Mouse (Mus musculus): ENCODE data around the gene Myl6b. TPM values are rescaled to one million over a fixed set of nuclear protein-coding genes. Genes with fewer than 3 reads are reported as not detected.
A peak's percentile ranks its signal among the peaks of the same experiment; 100 is the strongest.

Myl6b gene
- polyA plus RNA-seq, 1 experiment from 2014 or later: 5.4 TPM

DNA sequence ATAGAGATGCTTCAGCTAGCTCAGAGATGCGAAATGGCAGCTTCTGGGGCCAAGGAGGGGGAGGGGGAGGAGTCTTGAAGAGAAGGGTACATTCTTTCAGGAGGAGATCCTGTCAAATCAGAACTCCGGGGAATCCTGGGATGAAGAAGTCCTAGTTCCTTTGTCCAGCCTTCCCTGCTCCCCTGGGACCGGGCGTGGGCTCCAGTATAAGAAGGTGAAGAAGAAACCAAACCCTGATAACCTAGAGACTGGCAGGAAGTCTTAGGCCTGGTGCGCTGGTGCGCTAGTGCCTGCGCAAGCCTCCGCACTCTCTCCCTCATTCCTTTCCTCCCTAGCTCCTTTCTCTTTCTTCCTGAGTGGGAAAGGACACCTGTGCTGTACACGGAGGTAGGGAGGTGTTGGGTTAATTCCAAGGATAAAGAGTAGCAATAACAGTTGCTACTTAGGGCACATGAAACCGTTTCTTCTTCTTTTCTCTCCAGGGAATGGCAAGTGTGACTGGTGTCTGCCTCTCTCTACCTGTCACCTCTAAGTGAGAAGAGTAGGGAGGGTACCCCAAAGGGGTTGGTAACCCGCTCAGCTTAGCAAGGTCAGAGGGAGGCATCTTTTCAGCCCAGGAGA, 25.7 kb upstream of the Myl6b start:
- Histone ChIP-seq H3K36me3 (ENCODE audit: control insufficient read depth, insufficient read depth, low read length) (peaks cover 4% of the 10 kb centered on the region), H3K27ac (ENCODE audit: low read depth, low read length) (peak overlapping the region; percentile 1; the same call in 1 of the 2 replicates), H3K9me3 (replicated peaks; ENCODE audit: control insufficient read depth, low read length) (no peaks in the 10 kb centered on the region), H3K4me3 (ENCODE audit: low read depth, low read length) (peak overlapping the region; percentile 89), H3K4me1 (ENCODE audit: control insufficient read depth, insufficient read depth, low read length) (0 out of 2 replicates have a peak, but pooled peaks cover 3% of the 10 kb centered on the region), H3K27me3 (ENCODE audit: control insufficient read depth, insufficient read depth, low read length) (no peaks in the 10 kb centered on the region), H3K9ac (ENCODE audit: low read depth, low read length) (peak overlapping the region; percentile 83), H3K4me2 (peak overlapping the region; percentile 100)
- WGBS (ENCODE audit: insufficient replicate concordance): 8% methylated on average over 11 of the region's 11 CpGs
- no peak for ATAC-seq (replicated peaks; ENCODE audit: insufficient number of reproducible peaks, low FRiP score, low TSS enrichment)

DNA sequence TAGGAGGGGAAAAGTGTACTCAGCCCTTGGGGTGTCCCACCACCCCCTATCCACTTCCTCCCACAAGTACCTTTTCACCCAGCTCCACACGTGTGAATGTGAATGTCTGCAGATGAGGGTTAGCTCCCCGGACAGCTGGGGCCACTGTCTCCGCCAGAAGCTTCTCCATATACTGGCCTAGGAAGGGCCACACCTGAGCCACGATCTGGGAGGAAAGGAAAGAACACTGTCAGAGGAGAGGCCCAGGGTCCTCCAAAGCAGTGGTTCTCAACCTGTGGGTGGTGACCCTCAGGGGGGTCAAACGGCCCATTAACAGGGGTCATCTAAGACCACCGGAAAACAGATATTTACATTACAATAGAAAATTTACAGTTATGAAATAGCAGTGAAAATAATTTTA, 23.9 kb upstream of the Myl6b start:
- H3K4me2 ChIP-seq: no peak overlapping the region
- H3K27ac ChIP-seq (ENCODE audit: low read depth, low read length): no peak overlapping the region
- no peaks in the 10 kb centered on the region for H3K9me3 ChIP-seq (replicated peaks; ENCODE audit: control insufficient read depth, low read length)
- H3K36me3 ChIP-seq (ENCODE audit: control insufficient read depth, insufficient read depth, low read length): peaks cover 4% of the 10 kb centered on the region
- 77% methylated on average over 6 of the region's 6 CpGs for WGBS (ENCODE audit: insufficient replicate concordance)
- no peak overlapping the region for H3K4me3 ChIP-seq (ENCODE audit: low read depth, low read length)
- H3K9ac ChIP-seq (ENCODE audit: low read depth, low read length): no peak overlapping the region
- no peak for ATAC-seq (replicated peaks; ENCODE audit: insufficient number of reproducible peaks, low FRiP score, low TSS enrichment)
- H3K27me3 ChIP-seq (ENCODE audit: control insufficient read depth, insufficient read depth, low read length): 0 out of 2 replicates have a peak, but pooled peaks cover 7% of the 10 kb centered on the region
- H3K4me1 ChIP-seq (ENCODE audit: control insufficient read depth, insufficient read depth, low read length): 0 out of 2 replicates have a peak, but pooled peaks cover 3% of the 10 kb centered on the region

DNA sequence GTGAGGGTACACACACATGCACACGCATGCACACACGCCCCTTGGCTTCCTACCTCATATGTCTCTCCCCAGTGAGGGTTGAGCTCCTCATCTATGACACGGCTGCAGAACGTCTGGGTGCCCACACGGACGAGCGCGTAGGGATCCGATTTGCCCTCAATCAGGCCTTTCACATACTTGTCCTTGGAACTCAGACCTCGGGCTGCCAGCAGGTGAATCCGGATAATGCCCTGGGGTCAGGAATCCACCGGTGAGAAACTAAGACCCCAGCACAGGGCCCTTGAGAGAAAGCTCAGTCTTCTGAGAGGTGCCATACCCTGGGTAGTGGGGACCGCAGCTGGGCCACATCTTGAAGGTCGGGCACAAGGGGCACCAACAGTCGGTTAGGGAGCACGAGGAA, 22.1 kb upstream of the Myl6b start:
- no peak overlapping the region for H3K27ac ChIP-seq (ENCODE audit: low read depth, low read length)
- ATAC-seq (replicated peaks; ENCODE audit: insufficient number of reproducible peaks, low FRiP score, low TSS enrichment): no peak
- peaks cover 4% of the 10 kb centered on the region for H3K36me3 ChIP-seq (ENCODE audit: control insufficient read depth, insufficient read depth, low read length)
- peaks cover 18% of the 10 kb centered on the region for H3K27me3 ChIP-seq (ENCODE audit: control insufficient read depth, insufficient read depth, low read length)
- H3K4me1 ChIP-seq (ENCODE audit: control insufficient read depth, insufficient read depth, low read length): 0 out of 2 replicates have a peak, but pooled peaks cover 5% of the 10 kb centered on the region
- no peaks in the 10 kb centered on the region for H3K9me3 ChIP-seq (replicated peaks; ENCODE audit: control insufficient read depth, low read length)
- WGBS (ENCODE audit: insufficient replicate concordance): 84% methylated on average over 16 of the region's 16 CpGs
- no peak overlapping the region for H3K9ac ChIP-seq (ENCODE audit: low read depth, low read length)
- no peak overlapping the region for H3K4me2 ChIP-seq
- no peak overlapping the region for H3K4me3 ChIP-seq (ENCODE audit: low read depth, low read length)

DNA sequence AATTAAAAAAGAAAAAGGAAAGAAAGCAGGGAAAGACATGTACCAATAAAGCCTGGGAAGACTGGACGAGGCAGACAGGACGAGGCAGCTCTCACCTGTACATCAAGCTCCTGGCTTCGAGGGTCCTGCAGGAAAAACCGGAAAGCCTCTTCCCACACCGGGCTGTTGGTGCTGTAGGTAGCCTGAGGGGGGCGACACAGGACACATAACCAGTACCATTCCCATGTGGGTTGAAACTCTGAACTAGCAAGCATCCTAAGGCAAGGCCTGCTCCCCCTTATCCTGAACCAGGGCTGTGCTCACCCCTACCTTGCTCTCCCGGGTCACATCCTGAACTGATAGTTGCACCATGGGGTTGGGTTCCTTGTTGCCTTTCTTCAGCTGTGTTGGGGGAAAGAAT, 20.3 kb upstream of the Myl6b start:
- Histone ChIP-seq H3K27me3 (ENCODE audit: control insufficient read depth, insufficient read depth, low read length) (peaks cover 18% of the 10 kb centered on the region), H3K9ac (ENCODE audit: low read depth, low read length) (no peak overlapping the region), H3K4me1 (ENCODE audit: control insufficient read depth, insufficient read depth, low read length) (0 out of 2 replicates have a peak, but pooled peaks cover 2% of the 10 kb centered on the region), H3K4me2 (no peak overlapping the region), H3K36me3 (ENCODE audit: control insufficient read depth, insufficient read depth, low read length) (peaks cover 4% of the 10 kb centered on the region), H3K4me3 (ENCODE audit: low read depth, low read length) (no peak overlapping the region), H3K27ac (ENCODE audit: low read depth, low read length) (no peak overlapping the region), H3K9me3 (replicated peaks; ENCODE audit: control insufficient read depth, low read length) (no peaks in the 10 kb centered on the region)
- 72% methylated on average over 7 of the region's 7 CpGs for WGBS (ENCODE audit: insufficient replicate concordance)
- ATAC-seq (replicated peaks; ENCODE audit: insufficient number of reproducible peaks, low FRiP score, low TSS enrichment): no peak

- 32% methylated on average over 6 of the region's 6 CpGs for WGBS (ENCODE audit: insufficient replicate concordance)
- H3K36me3 ChIP-seq (ENCODE audit: control insufficient read depth, insufficient read depth, low read length): peaks cover 4% of the 10 kb centered on the region
- no peaks in the 10 kb centered on the region for H3K9me3 ChIP-seq (replicated peaks; ENCODE audit: control insufficient read depth, low read length)
- 0 out of 2 replicates have a peak, but pooled peaks cover 2% of the 10 kb centered on the region for H3K4me1 ChIP-seq (ENCODE audit: control insufficient read depth, insufficient read depth, low read length)
- H3K9ac ChIP-seq (ENCODE audit: low read depth, low read length): no peak overlapping the region
- H3K4me3 ChIP-seq (ENCODE audit: low read depth, low read length): no peak overlapping the region
- H3K4me2 ChIP-seq: peak overlapping the region; percentile 47
- H3K27ac ChIP-seq (ENCODE audit: low read depth, low read length): no peak overlapping the region
- 0 out of 2 replicates have a peak, but pooled peaks have one; percentile 58 for ATAC-seq (replicated peaks; ENCODE audit: insufficient number of reproducible peaks, low FRiP score, low TSS enrichment)
- H3K27me3 ChIP-seq (ENCODE audit: control insufficient read depth, insufficient read depth, low read length): peaks cover 18% of the 10 kb centered on the region
These were observed 18.2 kb upstream of the Myl6b start for GRCm38 (mm10) chr10:128516677-128517076.

- peak overlapping the region; percentile 47 for H3K4me2 ChIP-seq
- H3K27ac ChIP-seq (ENCODE audit: low read depth, low read length): no peak overlapping the region
- H3K36me3 ChIP-seq (ENCODE audit: control insufficient read depth, insufficient read depth, low read length): peaks cover 4% of the 10 kb centered on the region
- no peaks in the 10 kb centered on the region for H3K9me3 ChIP-seq (replicated peaks; ENCODE audit: control insufficient read depth, low read length)
- peak; percentile 53; the same call in 1 of the 2 replicates for ATAC-seq (replicated peaks; ENCODE audit: insufficient number of reproducible peaks, low FRiP score, low TSS enrichment)
- H3K4me3 ChIP-seq (ENCODE audit: low read depth, low read length): 0 out of 2 replicates have a peak overlapping the region, but pooled peaks have one; percentile 30
- H3K27me3 ChIP-seq (ENCODE audit: control insufficient read depth, insufficient read depth, low read length): peaks cover 18% of the 10 kb centered on the region
- 0 out of 2 replicates have a peak overlapping the region, but pooled peaks have one; percentile 30 for H3K9ac ChIP-seq (ENCODE audit: low read depth, low read length)
- WGBS (ENCODE audit: insufficient replicate concordance): 26% methylated on average over 20 of the region's 20 CpGs
- 0 out of 2 replicates have a peak, but pooled peaks cover 2% of the 10 kb centered on the region for H3K4me1 ChIP-seq (ENCODE audit: control insufficient read depth, insufficient read depth, low read length)
These were observed 17.5 kb upstream of the Myl6b start for GRCm38 (mm10) chr10:128516029-128516428.

GRCm38 (mm10) chr10:128515044-128515443, 16.6 kb upstream of the Myl6b start:
- no peak overlapping the region for H3K4me3 ChIP-seq (ENCODE audit: low read depth, low read length)
- H3K27me3 ChIP-seq (ENCODE audit: control insufficient read depth, insufficient read depth, low read length): peaks cover 18% of the 10 kb centered on the region
- WGBS (ENCODE audit: insufficient replicate concordance): 82% methylated on average over 4 of the region's 4 CpGs
- no peak overlapping the region for H3K9ac ChIP-seq (ENCODE audit: low read depth, low read length)
- H3K4me1 ChIP-seq (ENCODE audit: control insufficient read depth, insufficient read depth, low read length): 0 out of 2 replicates have a peak, but pooled peaks cover 2% of the 10 kb centered on the region
- H3K27ac ChIP-seq (ENCODE audit: low read depth, low read length): no peak overlapping the region
- H3K36me3 ChIP-seq (ENCODE audit: control insufficient read depth, insufficient read depth, low read length): peaks cover under 1% of the 10 kb centered on the region
- H3K4me2 ChIP-seq: no peak overlapping the region
- ATAC-seq (replicated peaks; ENCODE audit: insufficient number of reproducible peaks, low FRiP score, low TSS enrichment): no peak
- no peaks in the 10 kb centered on the region for H3K9me3 ChIP-seq (replicated peaks; ENCODE audit: control insufficient read depth, low read length)

DNA sequence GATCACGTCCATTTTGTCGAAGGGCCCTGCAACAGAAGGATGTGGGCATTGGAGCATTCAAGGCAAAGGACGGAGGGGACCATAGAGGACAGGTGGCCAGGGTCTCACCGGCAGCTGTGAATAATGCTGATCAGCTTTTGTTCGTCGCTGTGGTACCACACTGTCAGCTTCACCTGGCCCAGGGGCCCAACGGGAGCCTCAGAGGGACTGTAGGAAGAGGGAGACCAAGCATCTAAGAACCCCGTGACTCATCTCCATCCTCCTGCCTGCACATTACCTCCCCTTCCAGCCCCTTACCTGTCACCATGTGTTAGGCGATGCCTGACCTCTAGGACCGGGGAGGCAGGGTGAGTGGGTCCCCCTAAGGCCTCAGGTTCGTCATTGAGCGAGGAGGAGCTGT, 13.3 kb upstream of the Myl6b start:
- H3K9me3 ChIP-seq (replicated peaks; ENCODE audit: control insufficient read depth, low read length): no peaks in the 10 kb centered on the region
- 79% methylated on average over 12 of the region's 12 CpGs for WGBS (ENCODE audit: insufficient replicate concordance)
- H3K4me2 ChIP-seq: no peak overlapping the region
- peaks cover 6% of the 10 kb centered on the region; the same call in 1 of the 2 replicates for H3K27me3 ChIP-seq (ENCODE audit: control insufficient read depth, insufficient read depth, low read length)
- H3K36me3 ChIP-seq (ENCODE audit: control insufficient read depth, insufficient read depth, low read length): no peaks in the 10 kb centered on the region; the same call in 1 of the 2 replicates
- H3K4me1 ChIP-seq (ENCODE audit: control insufficient read depth, insufficient read depth, low read length): 0 out of 2 replicates have a peak, but pooled peaks cover 2% of the 10 kb centered on the region
- no peak overlapping the region for H3K27ac ChIP-seq (ENCODE audit: low read depth, low read length)
- H3K9ac ChIP-seq (ENCODE audit: low read depth, low read length): no peak overlapping the region
- ATAC-seq (replicated peaks; ENCODE audit: insufficient number of reproducible peaks, low FRiP score, low TSS enrichment): no peak
- no peak overlapping the region for H3K4me3 ChIP-seq (ENCODE audit: low read depth, low read length)
